Mouse (Mus musculus): ENCODE data around the gene Sfxn5.

DNA sequence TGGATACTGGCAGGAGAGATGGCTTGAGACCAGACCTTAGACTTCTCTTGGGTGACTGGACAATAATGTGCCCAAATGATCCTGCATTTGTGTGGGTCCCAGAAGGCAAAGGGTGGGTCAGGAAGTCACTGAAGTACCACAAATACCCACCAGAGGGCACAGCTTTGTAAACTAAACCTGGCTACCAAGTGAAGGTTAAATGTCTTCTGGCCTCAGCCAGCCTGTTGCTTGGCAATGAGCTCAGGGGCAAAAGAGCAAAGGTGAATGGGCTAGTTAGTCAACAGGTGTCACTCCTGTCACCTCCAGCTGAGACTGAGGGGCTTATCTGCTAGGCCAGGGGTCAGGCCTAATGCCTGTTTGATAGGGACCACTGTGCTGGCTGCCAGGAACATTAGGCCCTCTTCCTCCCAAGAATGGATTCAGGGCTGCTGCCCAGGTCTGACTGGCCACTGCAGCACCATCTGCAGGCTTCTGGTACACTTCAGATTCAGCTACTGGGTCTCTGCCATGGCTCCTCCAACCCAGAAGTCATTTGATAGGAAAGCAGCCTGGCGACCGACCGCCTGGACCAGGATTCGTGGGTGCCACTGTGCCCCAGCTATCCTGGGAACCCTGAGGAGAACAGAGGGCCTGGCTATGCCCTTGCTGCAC lies 70.2 kb downstream of the Sfxn5 start:
- peak; percentile 23; the same call in 1 of the 2 replicates for TF ChIP-seq CTCF (IDR thresholded peaks at IDR 0.05; ENCODE audit: extremely low read depth, insufficient read depth, insufficient read length, insufficient replicate concordance)
- TF ChIP-seq POLR2A (IDR thresholded peaks at IDR 0.05; ENCODE audit: low read depth, low read length), result no peak

All from spleen, adult 2 months (tissue).